Mouse (Mus musculus) lung, postnatal 14 days (tissue): Measurements from ENCODE around the gene Mroh7.

ENCODE experiments used
- DNase-seq: peaks from one replicate; pipeline ENCODE4 v3.0.0; 2021

Gene Mroh7

GRCm38 (mm10) chr4:106693841-106694430, 36.8 kb downstream of the Mroh7 start:
- no peak for DNase-seq

GRCm38 (mm10) chr4:106688636-106689296, 42.0 kb downstream of the Mroh7 start:
- DNase-seq, result no peak

GRCm38 (mm10) chr4:106680955-106681354, 49.8 kb downstream of the Mroh7 start:
- DNase-seq, result no peak

GRCm38 (mm10) chr4:106679152-106679551, 51.6 kb downstream of the Mroh7 start:
- DNase-seq, result no peak

- peak; percentile 93 for DNase-seq
These were observed 52.1 kb downstream of the Mroh7 start, which contains the start of gene Ttc4 for GRCm38 (mm10) chr4:106678442-106679118. TSS of gene Ttc4 (minus strand) at chr4:106678944.

- DNase-seq, result no peak
These were observed 54.0 kb downstream of the Mroh7 start for GRCm38 (mm10) chr4:106676749-106677148.

- no peak for DNase-seq
These were observed 64.2 kb downstream of the Mroh7 start for GRCm38 (mm10) chr4:106666546-106666945.

GRCm38 (mm10) chr4:106665673-106666072, 65.1 kb downstream of the Mroh7 start:
- no peak for DNase-seq

GRCm38 (mm10) chr4:106665269-106665668, 65.5 kb downstream of the Mroh7 start:
- no peak for DNase-seq

GRCm38 (mm10) chr4:106664697-106665096, 66.0 kb downstream of the Mroh7 start:
- no peak for DNase-seq

- no peak for DNase-seq
These were observed 66.7 kb downstream of the Mroh7 start for GRCm38 (mm10) chr4:106663956-106664470.

- no peak for DNase-seq
These were observed 75.0 kb downstream of the Mroh7 start for GRCm38 (mm10) chr4:106655681-106656080.

- no peak for DNase-seq
These were observed 77.7 kb downstream of the Mroh7 start for GRCm38 (mm10) chr4:106653051-106653450.

GRCm38 (mm10) chr4:106652546-106652945, 78.2 kb downstream of the Mroh7 start:
- no peak for DNase-seq

GRCm38 (mm10) chr4:106650833-106651527, 79.7 kb downstream of the Mroh7 start, which contains the start of gene Pars2:
TSS of gene Pars2 (plus strand) at chr4:106651069.
- DNase-seq, result peak; percentile 96

- no peak for DNase-seq
These were observed 83.6 kb downstream of the Mroh7 start for GRCm38 (mm10) chr4:106647137-106647536.

GRCm38 (mm10) chr4:106645797-106646196, 84.9 kb downstream of the Mroh7 start:
- DNase-seq, result no peak

- DNase-seq, result no peak
These were observed 86.5 kb downstream of the Mroh7 start for GRCm38 (mm10) chr4:106644218-106644610.

GRCm38 (mm10) chr4:106643483-106644217, 87.1 kb downstream of the Mroh7 start:
- DNase-seq, result no peak

GRCm38 (mm10) chr4:106634086-106634479, 96.6 kb downstream of the Mroh7 start:
- no peak for DNase-seq

- DNase-seq, result no peak
These were observed 97.2 kb downstream of the Mroh7 start for GRCm38 (mm10) chr4:106633281-106634085.

GRCm38 (mm10) chr4:106632313-106632712, 98.4 kb downstream of the Mroh7 start:
- DNase-seq, result no peak
